Mouse (Mus musculus) embryonic fibroblast, embryonic 13.5 days (primary cell): ENCODE data around the gene Rbm18.

Source experiments
- CTCF ChIP-seq: IDR thresholded peaks from 2 replicates; pipeline ENCODE4 v1.5.1; 2011; ENCODE audit warnings: mild to moderate bottlenecking, control low read depth, low read length, moderate library complexity, borderline replicate concordance; ENCODE audit not compliant: insufficient read depth
- POLR2A ChIP-seq: IDR thresholded peaks from 2 replicates; pipeline ENCODE4 v1.6.1; 2011; ENCODE audit warnings: low read depth, mild to moderate bottlenecking, control low read depth, low read length, moderate library complexity

DNA sequence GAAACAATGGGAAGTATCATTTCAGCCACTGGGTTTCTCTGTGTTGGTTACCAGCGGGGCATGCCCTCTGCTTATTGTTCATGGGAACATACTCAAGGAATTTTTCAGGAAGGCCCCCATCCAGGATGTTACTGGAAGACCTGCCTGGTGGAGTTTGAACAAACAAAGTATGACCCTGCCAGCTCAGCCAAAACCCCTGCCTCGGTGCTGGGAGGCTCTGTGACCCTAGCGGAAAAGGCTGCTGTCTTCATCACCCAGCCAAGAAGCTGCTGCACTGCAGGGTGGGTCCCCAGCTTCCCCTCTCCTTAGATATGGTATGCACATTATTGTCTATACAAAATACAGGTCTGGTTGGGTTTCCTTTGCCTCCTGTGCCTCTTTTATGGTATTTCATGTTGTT, 36.0 kb upstream of the Rbm18 start:
- TF ChIP-seq CTCF = no peak
- TF ChIP-seq POLR2A = no peak
